Mouse (Mus musculus) left cerebral cortex, adult 11 months (tissue): Measurements from ENCODE around the gene Zbtb48.

Experiments used
- DNase-seq: peaks from one replicate; pipeline ENCODE4 v3.0.0; 2022; ENCODE audit warnings: low spot score

Gene Zbtb48

DNA sequence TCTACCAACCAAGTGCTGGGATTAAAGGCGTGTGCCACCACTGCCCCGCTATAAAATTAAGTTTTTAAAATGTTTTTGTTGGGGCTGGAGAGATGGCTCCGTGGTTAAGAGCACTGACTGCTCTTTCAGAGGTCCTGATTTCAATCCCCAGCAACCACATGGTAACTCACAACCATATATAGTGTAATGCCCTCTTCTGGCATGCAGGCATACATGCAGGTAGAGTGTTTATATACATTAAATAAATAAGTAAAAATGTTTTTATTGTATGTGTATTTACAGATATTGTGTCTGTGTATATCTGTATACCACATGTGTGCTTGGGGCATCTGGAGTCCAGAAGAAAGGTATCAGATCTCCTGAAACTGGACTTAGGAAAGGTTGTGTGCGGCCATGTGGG is 26.1 kb downstream of the Zbtb48 start:
- no peak for DNase-seq

DNA sequence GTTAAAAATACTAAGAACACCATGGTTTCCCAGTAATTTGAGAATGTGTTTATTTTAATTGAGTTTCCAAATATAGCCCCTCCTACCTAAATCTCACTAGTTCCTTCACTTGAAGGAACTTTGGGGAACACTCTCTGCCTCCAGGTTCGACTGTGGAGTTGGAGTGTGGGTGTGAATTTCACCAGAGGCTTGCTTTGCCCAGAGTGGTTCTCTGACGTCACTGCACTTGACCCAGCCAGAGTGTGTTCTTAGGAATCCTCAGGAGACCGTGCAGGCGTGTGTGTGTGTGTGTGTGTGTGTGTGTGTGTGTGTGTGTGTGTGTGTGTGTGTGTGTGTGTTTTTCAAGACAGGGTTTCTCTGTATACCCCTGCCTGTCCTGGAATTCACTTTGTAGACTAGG is 26.6 kb downstream of the Zbtb48 start:
- DNase-seq, result no peak

DNA sequence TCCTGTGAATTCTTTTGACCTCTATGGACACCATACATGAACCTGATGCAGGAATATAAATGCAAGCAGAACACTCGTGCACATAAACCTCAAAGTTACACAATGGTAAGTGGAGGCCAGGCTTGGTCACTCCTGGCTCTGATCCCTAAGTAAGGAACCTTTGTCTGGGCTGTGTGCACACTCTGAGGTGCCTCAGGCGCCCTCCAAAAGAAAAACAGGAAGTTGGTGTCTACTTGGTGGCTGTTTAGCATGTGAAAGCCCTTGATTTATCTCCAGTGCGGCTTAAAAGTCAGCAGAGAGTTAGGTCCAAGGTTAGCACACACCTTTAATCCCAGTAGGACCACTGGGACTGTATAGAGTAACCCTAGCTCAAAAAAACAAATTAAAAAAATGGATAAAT is 28.0 kb downstream of the Zbtb48 start:
- DNase-seq, result no peak

DNA sequence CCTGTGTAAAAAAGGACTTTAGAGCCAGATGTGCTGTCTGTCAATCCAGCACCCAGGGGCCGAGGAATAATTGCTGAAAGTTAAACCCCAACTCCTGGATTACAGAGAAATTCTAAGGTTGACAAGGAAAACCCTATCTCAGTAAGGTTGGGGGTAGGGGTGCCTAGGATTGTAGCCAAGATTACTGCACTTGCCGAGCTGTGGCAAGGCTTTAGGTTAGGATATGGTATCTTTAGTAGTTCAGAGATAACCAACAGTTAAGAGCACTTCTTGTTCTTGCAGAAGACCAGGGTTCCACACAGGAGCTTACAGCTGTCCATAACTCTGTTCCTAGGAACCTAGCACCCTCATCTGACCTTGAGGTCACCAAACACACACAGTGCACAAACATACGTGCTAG is 29.8 kb downstream of the Zbtb48 start:
- no peak for DNase-seq

DNA sequence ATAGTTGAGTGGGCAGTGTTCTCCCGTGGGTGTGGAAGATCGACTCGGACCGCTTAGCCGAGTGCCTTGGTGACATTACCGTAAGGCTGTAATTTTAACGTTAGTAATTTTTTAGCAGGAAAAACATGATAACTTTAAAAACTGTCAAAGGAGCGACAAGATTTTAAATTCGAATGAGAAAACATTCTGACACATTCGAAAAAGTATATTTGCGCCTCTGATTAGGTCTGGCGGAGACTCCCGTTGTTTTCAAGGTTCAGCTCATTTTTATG is 30.6 kb downstream of the Zbtb48 start:
- DNase-seq, result no peak

DNA sequence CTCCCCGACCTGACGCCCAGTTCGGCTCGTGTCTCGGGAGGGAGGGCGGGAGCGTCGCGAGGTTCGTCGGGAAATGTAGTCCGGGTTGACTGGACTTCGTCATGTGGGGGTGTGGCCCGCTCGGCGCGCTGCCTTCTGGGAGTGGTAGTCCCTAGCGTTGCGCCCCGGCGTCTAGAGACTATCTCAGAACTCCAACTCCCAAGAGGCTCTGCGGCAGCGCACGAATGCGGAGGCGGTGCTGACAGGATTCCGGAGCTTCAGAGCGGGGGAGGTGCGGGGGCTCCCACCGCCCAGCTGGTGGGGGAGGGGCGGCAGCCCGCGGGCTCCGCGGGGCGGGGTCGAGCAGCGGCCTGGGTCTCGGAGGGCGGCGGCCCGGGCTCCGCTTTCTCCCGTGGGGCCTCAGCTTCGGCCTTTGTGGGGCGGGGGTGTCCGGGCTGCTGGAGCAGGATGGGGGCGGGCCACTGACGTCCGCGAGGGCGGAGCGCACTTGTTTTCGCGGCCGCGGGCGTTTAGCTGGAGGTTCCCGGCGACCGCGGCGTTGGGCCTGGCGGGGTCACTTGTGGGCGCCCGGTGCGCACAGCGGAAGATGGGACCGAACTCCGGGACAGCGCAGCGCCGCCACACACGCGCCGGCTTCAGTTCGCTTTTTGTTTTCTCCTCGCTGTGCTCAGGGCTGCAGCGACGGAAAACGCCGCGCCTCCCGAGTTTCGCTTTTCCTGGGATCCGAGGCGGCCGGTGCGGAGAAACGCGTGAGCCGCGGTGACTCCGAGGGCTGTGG is 31.1 kb downstream of the Zbtb48 start, which contains the start of gene Phf13:
Gene Phf13 (minus strand): TSS at position 86 of the 778 bp plus-strand sequence.
- DNase-seq, result peak; percentile 99

DNA sequence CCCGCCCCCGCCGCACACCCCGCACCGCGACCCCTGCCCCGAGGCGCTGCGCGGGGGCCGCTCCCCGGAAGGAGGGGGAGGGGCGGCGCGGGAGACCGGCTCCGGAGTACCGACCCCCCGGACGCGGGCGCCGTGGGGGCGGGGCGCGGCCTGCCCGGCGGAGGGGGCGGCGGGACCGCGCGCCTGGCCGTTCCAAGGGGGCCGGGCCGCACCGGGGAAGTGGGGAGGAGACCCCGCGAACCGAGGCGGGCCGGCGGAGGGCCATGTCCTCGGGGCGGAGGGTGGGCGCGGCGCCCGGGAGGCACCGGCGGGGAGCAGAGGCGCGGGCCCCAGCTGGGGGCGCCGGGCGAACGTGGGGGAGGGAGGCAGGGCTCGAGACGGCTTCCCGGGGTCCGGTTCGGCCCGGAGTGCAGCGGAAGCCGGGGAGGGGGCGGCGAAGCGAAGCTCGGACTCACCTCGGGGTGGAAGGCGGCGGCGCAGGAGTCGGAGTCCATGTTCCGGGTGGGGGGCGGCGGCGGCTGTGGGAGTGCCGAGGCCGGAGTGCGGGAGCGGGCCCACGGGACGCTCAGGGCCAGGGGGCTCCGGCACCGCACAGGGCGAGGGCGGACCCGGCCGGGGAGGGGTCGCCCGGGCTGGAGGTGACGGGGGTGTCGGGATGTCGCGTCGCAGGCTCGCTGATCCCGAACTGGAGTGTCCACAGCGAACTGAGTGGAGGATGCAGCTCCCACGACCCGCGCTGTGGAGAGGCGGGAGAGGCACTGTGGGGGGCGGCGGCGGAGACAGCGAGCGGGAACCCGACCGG is 31.9 kb downstream of the Zbtb48 start:
- DNase-seq, result no peak

DNA sequence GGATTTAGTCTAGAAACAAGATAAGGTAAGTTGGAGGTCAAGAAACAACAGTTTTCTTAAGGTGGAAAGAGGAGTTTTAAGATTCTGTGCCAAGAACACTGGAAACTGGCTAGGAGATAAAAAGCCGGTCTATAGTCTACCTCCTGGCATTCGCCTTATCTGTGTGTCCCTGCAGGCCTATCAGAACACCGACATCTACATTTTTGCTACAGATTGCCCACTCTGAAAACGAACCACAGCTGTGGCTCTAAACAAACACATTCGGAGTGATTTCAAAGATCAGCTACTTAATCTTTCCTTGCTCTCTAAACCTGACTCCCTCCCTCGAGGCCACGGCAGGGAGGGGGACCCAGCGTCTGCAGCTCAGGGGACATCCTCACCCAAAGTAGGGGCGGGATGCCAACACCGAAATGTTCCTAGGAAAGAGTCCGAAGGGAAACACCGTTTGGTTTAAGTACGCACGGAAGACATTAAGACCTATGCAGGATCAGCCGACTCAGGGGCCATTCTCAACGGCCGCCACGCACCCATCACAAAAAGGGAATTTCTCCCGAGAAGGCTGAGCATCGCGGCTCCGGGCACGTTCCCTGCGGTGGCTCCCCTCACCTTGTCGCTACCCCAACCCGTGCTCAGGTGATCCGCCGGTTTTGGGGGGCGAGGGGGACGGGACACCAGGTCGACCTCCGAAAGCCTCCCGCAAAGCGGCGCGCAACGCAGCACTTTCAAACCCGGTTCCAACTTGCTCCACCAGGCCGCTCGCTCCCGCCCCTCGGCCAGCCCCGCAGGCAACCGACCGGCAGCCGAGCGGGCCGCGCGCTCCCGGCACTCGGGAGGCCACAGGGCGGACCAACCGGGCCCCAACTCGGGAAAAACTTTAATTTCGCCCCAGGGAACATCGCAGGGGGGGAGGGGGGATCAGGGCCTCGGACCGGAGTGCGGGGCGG is 33.0 kb downstream of the Zbtb48 start:
- no peak for DNase-seq

DNA sequence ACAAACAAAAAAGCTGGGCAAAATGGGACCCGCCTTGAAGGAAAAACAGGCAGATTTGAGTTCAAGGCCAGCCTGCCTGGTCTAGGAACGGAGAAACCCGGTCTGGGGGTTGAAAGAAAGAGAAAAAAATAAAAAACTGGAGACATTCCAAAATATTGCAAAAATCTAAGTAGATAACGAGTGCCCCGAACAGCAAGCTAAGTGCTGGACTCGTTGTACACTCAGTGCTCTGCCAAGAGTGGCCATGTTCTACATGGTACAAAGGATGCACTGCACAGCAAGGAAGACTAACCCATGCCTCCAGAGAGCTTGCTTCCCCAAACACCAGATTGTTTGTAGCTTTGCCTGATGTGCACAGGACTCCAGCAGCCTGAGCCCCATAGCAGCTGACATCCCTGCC is 34.4 kb downstream of the Zbtb48 start:
- no peak for DNase-seq

DNA sequence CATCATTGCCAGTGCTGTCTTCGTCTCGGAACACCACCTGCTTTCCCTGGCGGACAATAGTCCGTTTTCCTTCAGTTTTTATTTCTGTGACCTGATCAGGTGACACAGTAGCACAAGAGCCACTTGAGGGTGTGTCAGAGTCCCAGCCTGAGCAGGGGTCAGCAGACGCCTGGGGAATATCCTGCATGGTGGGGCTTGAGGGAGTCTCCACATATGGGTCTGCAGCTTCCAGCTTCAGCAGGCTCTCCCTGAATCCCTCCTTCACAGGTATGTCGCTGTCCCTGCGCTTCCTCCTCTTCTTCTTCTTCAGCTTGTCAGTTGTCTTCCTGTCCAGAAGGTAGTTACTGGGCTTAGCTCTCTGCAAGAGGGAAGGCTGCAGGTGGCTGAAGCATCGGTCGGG is 35.4 kb downstream of the Zbtb48 start:
- no peak for DNase-seq

DNA sequence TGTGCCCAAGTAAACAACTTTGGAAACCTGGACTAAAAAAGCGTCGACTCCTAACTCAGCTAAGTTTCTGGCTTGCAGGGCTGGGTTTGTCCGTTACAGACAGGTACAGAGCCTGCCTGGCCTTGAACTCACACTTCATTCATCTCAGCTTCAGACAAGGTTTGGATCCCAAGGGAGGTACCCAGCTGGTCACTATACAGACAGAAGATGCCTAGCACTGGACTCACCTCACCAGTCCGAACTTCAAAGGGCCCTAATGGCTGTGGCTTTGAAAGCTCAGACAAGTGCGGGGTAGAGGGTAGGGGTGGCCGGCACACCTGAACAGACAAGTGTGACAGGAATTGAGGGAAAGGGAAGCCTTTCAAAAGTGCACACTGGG is 38.4 kb downstream of the Zbtb48 start:
- no peak for DNase-seq

DNA sequence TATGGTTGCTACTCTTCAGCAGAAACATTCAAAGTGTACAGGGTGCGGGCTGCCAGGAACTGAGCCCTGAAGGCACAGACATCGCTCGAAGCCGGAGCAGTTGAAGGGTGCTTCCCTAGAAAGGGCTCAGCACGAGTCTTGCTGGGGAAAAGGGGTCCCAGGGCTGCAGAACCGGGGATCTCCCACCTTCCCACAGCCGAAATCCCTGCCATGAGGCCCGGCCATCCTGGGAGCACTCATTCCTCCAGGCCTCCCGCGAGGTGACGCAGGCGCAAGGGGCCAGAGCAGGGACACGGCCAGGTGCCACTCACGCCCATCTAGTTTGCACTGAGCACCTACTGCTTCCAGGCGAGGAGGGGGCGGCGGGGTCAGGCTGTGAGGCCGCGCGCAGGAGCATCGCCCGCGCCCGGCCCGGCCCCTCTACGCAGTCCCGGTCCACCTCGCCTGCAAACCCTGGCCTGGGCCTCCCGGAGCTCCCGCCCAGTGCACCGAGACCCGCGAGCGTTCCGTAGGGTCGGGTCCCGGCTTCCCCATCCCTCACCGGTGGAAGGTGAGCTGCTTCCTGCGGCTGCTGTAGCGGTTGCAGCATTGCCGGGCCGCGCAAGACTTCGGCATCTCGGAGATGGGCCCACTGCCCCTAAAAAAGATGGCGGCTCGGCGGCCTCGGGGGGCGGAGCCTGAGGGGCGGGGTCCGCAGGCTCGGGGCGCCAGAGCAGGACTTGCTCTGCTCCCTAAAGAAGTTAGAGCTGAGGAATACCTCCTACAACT is 38.9 kb downstream of the Zbtb48 start, which contains the start of gene Thap3:
Gene Thap3 (minus strand): TSS at position 656 of the 768 bp plus-strand sequence.
- DNase-seq, result no peak

DNA sequence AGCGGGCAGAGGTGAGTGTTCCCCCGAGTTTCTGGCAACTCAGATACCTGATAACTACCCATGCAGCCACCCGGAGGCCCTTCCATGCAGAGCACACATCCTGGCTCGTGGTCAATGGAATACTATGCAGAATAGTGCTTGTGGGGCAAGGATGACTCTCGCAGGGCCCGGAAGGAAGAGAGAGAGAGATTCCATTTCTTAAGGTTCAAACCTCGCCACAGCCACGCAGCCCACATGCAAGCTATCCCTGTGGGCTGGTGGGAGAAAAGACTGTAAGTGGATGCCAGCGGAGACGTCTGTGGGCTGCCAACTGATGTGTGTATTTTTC is 39.5 kb downstream of the Zbtb48 start:
- no peak for DNase-seq

DNA sequence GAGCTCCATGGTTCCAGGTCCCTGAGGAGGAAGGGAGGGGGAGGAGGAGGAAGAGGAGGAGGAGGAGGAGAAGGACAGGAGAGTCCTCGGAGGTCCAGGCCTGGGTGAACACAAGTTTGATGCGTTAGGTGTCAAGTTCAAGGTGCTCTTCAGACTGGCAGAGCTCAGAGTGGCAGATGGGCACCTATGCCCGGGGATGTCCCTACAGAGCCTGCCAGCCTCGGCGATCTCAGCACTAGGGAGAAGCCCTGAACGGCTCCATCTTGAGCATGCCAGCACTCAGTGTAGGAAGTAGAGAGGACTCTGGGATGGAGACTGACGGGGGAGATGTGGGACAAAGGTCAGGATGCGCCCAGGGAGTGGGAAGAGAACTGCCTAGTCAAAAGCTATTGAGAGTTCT is 40.8 kb downstream of the Zbtb48 start:
- DNase-seq, result no peak

DNA sequence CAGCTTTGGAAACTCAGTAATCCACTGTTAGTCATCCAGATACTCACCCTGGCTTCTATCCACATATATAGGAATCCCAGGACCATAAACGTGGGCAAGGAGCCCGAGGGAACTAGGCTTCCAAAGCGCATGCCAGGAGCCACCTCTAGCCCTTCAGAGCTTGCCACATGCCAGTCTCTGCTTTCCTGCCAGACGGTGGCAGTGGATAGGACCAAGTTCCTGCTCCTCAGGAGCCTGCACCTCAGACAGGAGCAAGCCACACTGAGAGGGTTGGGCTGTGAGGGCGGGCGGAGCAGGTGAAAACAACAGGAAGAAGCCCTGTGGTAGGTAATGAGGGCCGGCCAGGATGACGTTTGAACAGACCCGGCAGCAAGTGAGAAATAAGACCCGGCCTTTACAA is 41.6 kb downstream of the Zbtb48 start:
- no peak for DNase-seq

DNA sequence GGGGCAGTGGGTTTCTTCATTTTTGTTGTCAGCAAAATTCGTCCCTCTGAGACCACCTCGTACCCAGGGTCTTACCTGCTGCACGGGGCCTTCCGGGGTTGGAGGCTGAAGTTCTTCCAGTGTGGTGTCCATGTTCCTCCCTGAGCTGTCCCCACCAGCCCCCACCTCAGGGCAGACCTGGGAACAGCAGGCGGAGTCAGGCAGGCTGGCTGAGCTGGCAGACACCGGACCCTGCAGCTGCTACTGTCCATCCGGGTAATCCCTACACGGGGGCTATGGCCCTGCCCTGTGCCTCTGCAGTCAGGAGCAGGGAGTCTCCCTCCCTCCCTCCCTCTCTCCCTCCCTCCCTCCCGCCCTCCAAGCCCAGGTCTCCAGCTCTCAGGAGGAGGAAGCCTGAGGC is 43.9 kb downstream of the Zbtb48 start:
- DNase-seq, result no peak

DNA sequence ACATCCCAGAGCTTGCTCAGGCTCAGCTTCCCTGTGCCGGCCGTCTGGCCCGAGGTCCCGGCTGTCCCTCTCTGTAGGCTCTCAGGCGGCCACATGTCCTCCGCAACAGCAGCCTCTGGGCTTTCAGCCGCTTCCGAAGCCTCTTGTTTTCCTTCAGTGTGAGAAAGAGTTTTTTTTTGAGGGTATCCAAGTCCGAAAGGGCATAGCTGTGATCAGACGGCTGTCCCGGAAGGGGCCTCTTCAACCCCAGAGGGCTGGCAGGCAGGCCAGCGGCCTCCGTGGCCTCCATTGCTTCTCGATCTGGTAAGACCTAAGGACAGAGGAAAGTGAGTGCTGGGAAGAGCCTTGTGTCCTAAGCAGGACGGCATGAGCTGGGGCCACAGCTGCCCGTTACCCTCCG is 44.4 kb downstream of the Zbtb48 start:
- DNase-seq, result no peak

DNA sequence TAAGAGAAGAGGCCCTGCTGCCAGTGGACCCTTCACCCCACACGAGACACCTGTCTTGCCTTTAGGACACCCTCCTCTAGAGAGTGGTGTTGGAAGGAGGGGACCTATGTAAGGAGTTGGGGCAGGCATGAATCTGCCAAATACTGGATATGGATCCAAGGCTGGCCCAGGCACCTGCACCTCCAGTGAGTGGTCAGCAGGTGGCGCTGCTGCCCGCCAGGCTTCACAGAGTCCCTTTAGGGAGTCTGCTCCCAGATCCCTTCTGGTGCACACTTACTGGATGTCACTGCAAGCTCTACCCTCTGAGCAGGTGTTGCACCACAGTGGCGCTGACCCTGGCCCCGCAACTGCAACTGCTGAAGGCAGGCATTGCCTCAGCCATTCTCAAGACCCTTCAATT is 46.1 kb downstream of the Zbtb48 start:
- no peak for DNase-seq

DNA sequence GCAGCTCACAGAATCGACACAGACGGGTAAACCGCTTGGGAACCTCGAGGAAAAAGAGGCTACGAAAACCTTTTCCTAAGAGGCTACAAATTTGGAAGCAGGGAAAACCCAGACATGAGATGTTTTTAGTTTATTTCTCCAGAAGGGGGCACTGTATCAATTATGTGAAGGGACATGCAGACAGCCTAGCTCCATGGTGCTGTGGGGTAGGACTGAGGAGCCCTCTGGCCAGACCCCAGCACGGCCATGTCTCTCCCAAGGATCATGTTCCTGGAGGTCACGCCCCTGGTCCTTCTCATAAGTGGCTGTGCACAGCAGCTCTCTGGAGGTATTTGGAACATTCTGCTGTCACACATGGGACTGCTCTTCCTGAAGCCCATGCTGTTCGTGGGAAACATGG is 46.8 kb downstream of the Zbtb48 start:
- no peak for DNase-seq

DNA sequence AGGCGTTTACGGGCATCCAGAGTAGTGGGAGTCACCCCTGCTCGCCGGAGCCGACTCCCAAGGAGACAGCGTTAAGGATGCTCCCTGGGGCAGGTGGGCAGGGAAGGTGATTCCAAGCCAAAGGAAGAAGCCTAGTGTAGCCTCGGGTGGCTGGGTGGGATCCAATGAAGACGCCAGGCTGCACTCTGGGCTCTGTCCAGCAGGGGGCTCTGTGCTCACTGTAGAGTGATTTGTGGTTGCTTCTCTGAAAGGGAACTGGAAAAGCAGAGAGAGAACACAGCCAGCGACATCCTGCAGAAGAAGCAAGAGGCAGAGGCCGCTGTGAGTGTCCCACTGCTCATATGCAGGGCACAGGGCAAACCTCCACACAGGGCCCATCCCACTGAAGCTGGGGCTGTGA is 49.7 kb downstream of the Zbtb48 start:
- peak; percentile 77 for DNase-seq

DNA sequence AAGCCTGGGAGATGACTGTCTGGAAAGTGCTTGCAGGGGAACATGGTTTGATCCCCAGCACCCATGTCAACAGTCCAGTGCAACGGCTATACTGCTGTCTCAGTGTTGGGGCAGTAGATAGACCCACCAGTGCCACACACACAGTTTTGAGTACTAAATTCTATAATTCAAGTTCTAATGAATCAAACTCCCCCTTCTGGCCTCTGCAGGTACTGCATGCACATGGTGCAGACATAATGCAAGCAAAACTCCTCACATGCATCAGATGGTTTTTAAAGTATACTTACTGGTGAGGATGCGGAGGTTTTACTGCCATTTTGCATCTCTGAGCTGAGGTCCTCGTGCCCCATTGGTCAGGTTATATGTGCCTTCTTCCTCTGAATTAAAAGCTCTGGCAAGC is 52.0 kb downstream of the Zbtb48 start:
- no peak for DNase-seq
